Mouse (Mus musculus) hindbrain, postnatal 0 days (tissue): ENCODE measurements around the gene Tpm3. TPM values are rescaled to one million over a fixed set of nuclear protein-coding genes. Genes with fewer than 3 reads are reported as not detected.

Experiments
- ATAC-seq: fragments of 200-750 bp; cut with Nextera tagmentation; 2 replicates; pipeline ENCODE4 v1.8.0; 2017; ENCODE audit warnings: mild to moderate bottlenecking, moderate TSS enrichment, moderate library complexity
- DNase-seq: peaks from one replicate; pipeline ENCODE4 v3.0.0-alpha.2; 2015; ENCODE audit warnings: low spot score
- H3K27ac ChIP-seq: fragments of 300-500 bp; sonication (generic); 2 replicates; pipeline ENCODE4 v1.5.1; 2014; ENCODE audit warnings: mild to moderate bottlenecking
- H3K27me3 ChIP-seq: fragments of 300-500 bp; sonication (generic); 2 replicates; pipeline ENCODE4 v1.6.1; 2014; ENCODE audit warnings: low read length, mixed read lengths; ENCODE audit not compliant: insufficient read depth
- H3K36me3 ChIP-seq: fragments of 300-500 bp; sonication (generic); 2 replicates; pipeline ENCODE4 v1.6.1; 2014; ENCODE audit warnings: low read length, mixed read lengths; ENCODE audit not compliant: insufficient read depth
- H3K4me1 ChIP-seq: fragments of 300-500 bp; sonication (generic); 2 replicates; pipeline ENCODE4 v1.6.1; 2014; ENCODE audit warnings: antibody characterized with exemption, low read length, mixed read lengths; ENCODE audit not compliant: insufficient read depth
- H3K4me2 ChIP-seq: fragments of 300-500 bp; sonication (generic); 2 replicates; pipeline ENCODE4 v1.6.1; 2014; ENCODE audit warnings: low read depth, mild to moderate bottlenecking, low read length, moderate library complexity, mixed read lengths
- H3K4me3 ChIP-seq: fragments of 300-500 bp; sonication (generic); 2 replicates; pipeline ENCODE4 v1.5.1; 2014; ENCODE audit warnings: low read length
- H3K9ac ChIP-seq: fragments of 300-500 bp; sonication (generic); replicated peaks from 2 replicates; pipeline ENCODE4 v1.6.1; 2014; ENCODE audit warnings: mild to moderate bottlenecking, low read length, moderate library complexity, mixed read lengths
- H3K9me3 ChIP-seq: fragments of 300-500 bp; sonication (generic); 2 replicates; pipeline ENCODE4 v1.6.1; 2016; ENCODE audit warnings: low read length, mixed read lengths
- CTCF ChIP-seq: IDR thresholded peaks from 2 replicates; pipeline ENCODE4 v1.5.1; 2016; ENCODE audit warnings: antibody characterized with exemption, control low read depth, low read depth
- WGBS: fragments of 180-500 bp; shearing (Covaris S2); extraction: QIAGEN DNeasy Blood & Tissue Kit; methylation state at CpG from one replicate; pipeline ENCODE4 v1.1.7; 2014; 5-methylcytosine and 5-hydroxymethylcytosine counted together
- polyA plus RNA-seq: library from polyadenylated mRNA; unstranded; fragments of >200 nt; fragmentation: Nextera tagmentation; extraction: Ambion mirVana; gene quantifications from 2 replicates; pipeline ENCODE4 v1.2.1, GENCODE M21; 2015
- total RNA-seq: library from RNA; depleted of rRNA; stranded (reverse); fragments of >200 nt; gene quantifications from 2 replicates; pipeline ENCODE4 v1.2.3, GENCODE M21; 2014

The Tpm3 gene
- total and polyA plus RNA-seq, 2 experiments from 2014 or later: 142 to 302 TPM

- Histone ChIP-seq H3K36me3 (peaks cover 32% of the 10 kb centered on the region), H3K4me1 (no peaks in the 10 kb centered on the region), H3K4me3 (no peak overlapping the region), H3K9me3 (no peaks in the 10 kb centered on the region), H3K27me3 (no peaks in the 10 kb centered on the region), H3K4me2 (no peak overlapping the region), H3K9ac (no peak overlapping the region), H3K27ac (no peak overlapping the region)
- no peak for ATAC-seq
- no peak for TF ChIP-seq CTCF
- DNase-seq: no peak
- 90% methylated on average over 6 of the region's 6 CpGs for WGBS
These were observed 10.9 kb upstream of the Tpm3 start for GRCm38 (mm10) chr3:90061549-90061948.

GRCm38 (mm10) chr3:90062539-90062938, 9.9 kb upstream of the Tpm3 start:
- 47% methylated on average over 2 of the region's 2 CpGs for WGBS
- DNase-seq (peak; percentile 22), ATAC-seq (no peak)
- Histone ChIP-seq H3K4me1 (no peaks in the 10 kb centered on the region), H3K9ac (no peak overlapping the region), H3K27me3 (no peaks in the 10 kb centered on the region), H3K9me3 (no peaks in the 10 kb centered on the region), H3K27ac (no peak overlapping the region), H3K36me3 (peaks cover 22% of the 10 kb centered on the region), H3K4me3 (no peak overlapping the region), H3K4me2 (no peak overlapping the region)
- TF ChIP-seq CTCF: no peak

GRCm38 (mm10) chr3:90064383-90064782, 8.1 kb upstream of the Tpm3 start:
- no peak overlapping the region for H3K4me2 ChIP-seq
- no peak overlapping the region for H3K4me3 ChIP-seq
- DNase-seq (no peak), ATAC-seq (peak; percentile 35; the same call in 1 of the 2 replicates)
- TF ChIP-seq CTCF: no peak
- no peak overlapping the region for H3K27ac ChIP-seq
- 82% methylated on average over 3 of the region's 3 CpGs for WGBS
- no peaks in the 10 kb centered on the region for H3K4me1 ChIP-seq
- H3K9ac ChIP-seq: no peak overlapping the region
- peaks cover 21% of the 10 kb centered on the region for H3K36me3 ChIP-seq
- no peaks in the 10 kb centered on the region for H3K27me3 ChIP-seq
- H3K9me3 ChIP-seq: no peaks in the 10 kb centered on the region

GRCm38 (mm10) chr3:90065553-90065952, 6.9 kb upstream of the Tpm3 start:
- Histone ChIP-seq H3K4me3 (no peak overlapping the region), H3K9me3 (no peaks in the 10 kb centered on the region), H3K4me2 (no peak overlapping the region), H3K27ac (no peak overlapping the region; the same call in 1 of the 2 replicates), H3K36me3 (peaks cover 20% of the 10 kb centered on the region), H3K27me3 (no peaks in the 10 kb centered on the region), H3K9ac (no peak overlapping the region), H3K4me1 (no peaks in the 10 kb centered on the region)
- TF ChIP-seq CTCF: peak; percentile 80
- WGBS: 62% methylated on average over 3 of the region's 3 CpGs
- no peak for ATAC-seq
- DNase-seq: peak; percentile 42

- no peak overlapping the region for H3K4me3 ChIP-seq
- no peaks in the 10 kb centered on the region for H3K4me1 ChIP-seq
- no peak overlapping the region for H3K4me2 ChIP-seq
- H3K9ac ChIP-seq: no peak overlapping the region
- WGBS: 81% methylated on average over 4 of the region's 4 CpGs
- no peaks in the 10 kb centered on the region for H3K27me3 ChIP-seq
- DNase-seq: no peak
- no peak for ATAC-seq
- peaks cover 8% of the 10 kb centered on the region; the same call in 1 of the 2 replicates for H3K36me3 ChIP-seq
- H3K27ac ChIP-seq: no peak overlapping the region
- H3K9me3 ChIP-seq: no peaks in the 10 kb centered on the region
- TF ChIP-seq CTCF: no peak
These were observed 4.6 kb upstream of the Tpm3 start for GRCm38 (mm10) chr3:90067851-90068250.

- H3K4me2 ChIP-seq: no peak overlapping the region
- H3K27ac ChIP-seq: no peak overlapping the region
- no peaks in the 10 kb centered on the region for H3K4me1 ChIP-seq
- ATAC-seq: no peak
- no peak overlapping the region for H3K9ac ChIP-seq
- no peaks in the 10 kb centered on the region for H3K27me3 ChIP-seq
- no peaks in the 10 kb centered on the region for H3K36me3 ChIP-seq
- H3K4me3 ChIP-seq: no peak overlapping the region
- DNase-seq: no peak
- H3K9me3 ChIP-seq: no peaks in the 10 kb centered on the region
- 79% methylated on average over 7 of the region's 7 CpGs for WGBS
- TF ChIP-seq CTCF: no peak
These were observed 2.8 kb upstream of the Tpm3 start for GRCm38 (mm10) chr3:90069688-90070087.

GRCm38 (mm10) chr3:90076921-90077716, 4.7 kb downstream of the Tpm3 start:
- peak overlapping the region; percentile 35; the same call in 1 of the 2 replicates for H3K9ac ChIP-seq
- no peak overlapping the region for H3K4me2 ChIP-seq
- H3K27me3 ChIP-seq: no peaks in the 10 kb centered on the region
- TF ChIP-seq CTCF: peak; percentile 84
- DNase-seq (peak; percentile 89), ATAC-seq (no peak)
- no peaks in the 10 kb centered on the region for H3K9me3 ChIP-seq
- H3K36me3 ChIP-seq: no peaks in the 10 kb centered on the region
- 0 out of 2 replicates have a peak overlapping the region, but pooled peaks have one; percentile 16 for H3K27ac ChIP-seq
- no peak overlapping the region for H3K4me3 ChIP-seq
- H3K4me1 ChIP-seq: peaks cover 5% of the 10 kb centered on the region
- WGBS: 12% methylated on average over 5 of the region's 5 CpGs
